Mouse (Mus musculus) embryonic facial prominence, embryonic 12.5 days (tissue): ENCODE data around the gene Tunar. TPM values are rescaled to one million over a fixed set of nuclear protein-coding genes. Genes with fewer than 3 reads are reported as not detected.

Source experiments
- ATAC-seq: fragments of 200-750 bp; cut with Nextera tagmentation; 2 replicates; pipeline ENCODE4 v1.8.0; 2017; ENCODE audit not compliant: insufficient number of reproducible peaks, insufficient read depth, low FRiP score, low TSS enrichment
- H3K27ac ChIP-seq: fragments of 300-500 bp; sonication (generic); 2 replicates; pipeline ENCODE4 v1.5.1; 2016; ENCODE audit warnings: mild to moderate bottlenecking
- H3K27me3 ChIP-seq: fragments of 300-500 bp; sonication (generic); 2 replicates; pipeline ENCODE4 v1.6.1; 2016; ENCODE audit warnings: mild to moderate bottlenecking, moderate library complexity
- H3K36me3 ChIP-seq: fragments of 300-500 bp; sonication (generic); 2 replicates; pipeline ENCODE4 v1.6.1; 2016; ENCODE audit warnings: mild to moderate bottlenecking
- H3K4me1 ChIP-seq: fragments of 300-500 bp; sonication (generic); 2 replicates; pipeline ENCODE4 v1.6.1; 2016
- H3K4me2 ChIP-seq: fragments of 300-500 bp; sonication (generic); replicated peaks from 2 replicates; pipeline ENCODE4 v1.6.1; 2016; ENCODE audit warnings: mild to moderate bottlenecking, moderate library complexity
- H3K4me3 ChIP-seq: fragments of 300-500 bp; sonication (generic); 2 replicates; pipeline ENCODE4 v1.5.1; 2016; ENCODE audit warnings: mild to moderate bottlenecking
- H3K9ac ChIP-seq: fragments of 300-500 bp; sonication (generic); 2 replicates; pipeline ENCODE4 v1.6.1; 2016; ENCODE audit warnings: mild to moderate bottlenecking, moderate library complexity
- H3K9me3 ChIP-seq: fragments of 300-500 bp; sonication (generic); 2 replicates; pipeline ENCODE4 v1.6.1; 2016; ENCODE audit warnings: mild to moderate bottlenecking, moderate library complexity
- WGBS: fragments of 180-500 bp; shearing (Covaris S2); methylation state at CpG from one replicate; pipeline ENCODE4 v1.1.7; 2016; 5-methylcytosine and 5-hydroxymethylcytosine counted together
- polyA plus RNA-seq: library from polyadenylated mRNA; unstranded; fragments of >200 nt; fragmentation: Nextera tagmentation; extraction: Ambion mirVana; gene quantifications from 2 replicates; pipeline ENCODE4 v1.2.1, GENCODE M21; 2016

The Tunar gene
- polyA plus RNA-seq, 1 experiment from 2014 or later: 0.54 TPM

- Histone ChIP-seq H3K27ac (no peak overlapping the region), H3K9ac (no peak overlapping the region), H3K36me3 (no peaks in the 10 kb centered on the region), H3K27me3 (no peaks in the 10 kb centered on the region), H3K4me1 (no peaks in the 10 kb centered on the region), H3K4me3 (no peak overlapping the region), H3K9me3 (no peaks in the 10 kb centered on the region), H3K4me2 (no peak overlapping the region)
- no peak for ATAC-seq
- 71% methylated on average over 6 of the region's 6 CpGs for WGBS
Measured at GRCm38 (mm10) chr12:105406008-105406407, 72.3 kb downstream of the Tunar start.

- Histone ChIP-seq H3K4me1 (no peaks in the 10 kb centered on the region), H3K9me3 (no peaks in the 10 kb centered on the region), H3K4me2 (no peak overlapping the region), H3K27me3 (no peaks in the 10 kb centered on the region), H3K27ac (no peak overlapping the region), H3K36me3 (no peaks in the 10 kb centered on the region), H3K9ac (no peak overlapping the region), H3K4me3 (no peak overlapping the region)
- 91% methylated on average over 8 of the region's 8 CpGs for WGBS
- ATAC-seq: no peak
Measured at GRCm38 (mm10) chr12:105413909-105414308, 80.2 kb downstream of the Tunar start.

GRCm38 (mm10) chr12:105420476-105420875 is 86.8 kb downstream of the Tunar start:
- no peaks in the 10 kb centered on the region for H3K4me1 ChIP-seq
- 0 out of 2 replicates have a peak, but pooled peaks have one; percentile 59 for ATAC-seq

GRCm38 (mm10) chr12:105426541-105426940 is 92.9 kb downstream of the Tunar start:
- ATAC-seq: no peak

More at GRCm38 (mm10) chr12:105420476-105420875, 86.8 kb downstream of the Tunar start:
- Histone ChIP-seq H3K9me3 (no peaks in the 10 kb centered on the region), H3K36me3 (no peaks in the 10 kb centered on the region), H3K4me3 (no peak overlapping the region), H3K27ac (no peak overlapping the region), H3K9ac (no peak overlapping the region), H3K4me2 (no peak overlapping the region), H3K27me3 (no peaks in the 10 kb centered on the region)
- 28% methylated on average over 6 of the region's 6 CpGs for WGBS

GRCm38 (mm10) chr12:105427039-105427757 is 93.5 kb downstream of the Tunar start:
- Histone ChIP-seq H3K4me1 (no peaks in the 10 kb centered on the region), H3K4me2 (0 out of 2 replicates have a peak overlapping the region, but pooled peaks have one; percentile 14), H3K36me3 (no peaks in the 10 kb centered on the region), H3K4me3 (no peak overlapping the region), H3K9me3 (no peaks in the 10 kb centered on the region), H3K27me3 (no peaks in the 10 kb centered on the region), H3K9ac (no peak overlapping the region), H3K27ac (no peak overlapping the region)
- 23% methylated on average over 10 of the region's 10 CpGs for WGBS
- ATAC-seq: peak; percentile 53; the same call in 1 of the 2 replicates

More at GRCm38 (mm10) chr12:105426541-105426940, 92.9 kb downstream of the Tunar start:
- Histone ChIP-seq H3K9ac (no peak overlapping the region), H3K27me3 (no peaks in the 10 kb centered on the region), H3K36me3 (no peaks in the 10 kb centered on the region), H3K4me3 (no peak overlapping the region), H3K27ac (no peak overlapping the region), H3K9me3 (no peaks in the 10 kb centered on the region), H3K4me2 (no peak overlapping the region), H3K4me1 (no peaks in the 10 kb centered on the region)
- WGBS: 76% methylated on average over 7 of the region's 7 CpGs

- H3K9ac ChIP-seq: no peak overlapping the region
- H3K27me3 ChIP-seq: no peaks in the 10 kb centered on the region
- 58% methylated on average over 3 of the region's 3 CpGs for WGBS
- H3K27ac ChIP-seq: no peak overlapping the region
- no peaks in the 10 kb centered on the region for H3K9me3 ChIP-seq
- H3K36me3 ChIP-seq: no peaks in the 10 kb centered on the region
- no peak for ATAC-seq
- H3K4me1 ChIP-seq: no peaks in the 10 kb centered on the region
- H3K4me3 ChIP-seq: no peak overlapping the region
- no peak overlapping the region for H3K4me2 ChIP-seq
Measured at GRCm38 (mm10) chr12:105431872-105432271, 98.2 kb downstream of the Tunar start.

GRCm38 (mm10) chr12:105432807-105433206 is 99.1 kb downstream of the Tunar start:
- Histone ChIP-seq H3K36me3 (no peaks in the 10 kb centered on the region), H3K27me3 (no peaks in the 10 kb centered on the region), H3K27ac (no peak overlapping the region), H3K9ac (no peak overlapping the region), H3K4me2 (no peak overlapping the region), H3K4me1 (no peaks in the 10 kb centered on the region), H3K9me3 (no peaks in the 10 kb centered on the region), H3K4me3 (no peak overlapping the region)
- ATAC-seq: no peak
- WGBS: 67% methylated on average over 3 of the region's 3 CpGs

Other genes starting within 250 kb of the Tunar start
- not detected in 2 replicates for gene Tcl1b2, start 187.9 kb upstream of the Tunar start, polyA plus RNA-seq
- not detected in 2 replicates for gene Tcl1b1, start 174.2 kb upstream of the Tunar start, polyA plus RNA-seq
- gene Tcl1b5, start 157.5 kb upstream of the Tunar start, polyA plus RNA-seq: not detected in 2 replicates
- not detected in 2 replicates for gene Tcl1b3, start 142.8 kb upstream of the Tunar start, polyA plus RNA-seq
- not detected in 2 replicates for gene Tcl1b4, start 131.9 kb upstream of the Tunar start, polyA plus RNA-seq
- not detected in 2 replicates for gene Tcl1, start 111.1 kb upstream of the Tunar start, polyA plus RNA-seq
- gene D430019H16Rik, start 120.0 kb downstream of the Tunar start, polyA plus RNA-seq: 3.6 and 3.9 TPM in 2 replicates
- gene Bdkrb2, start 229.4 kb downstream of the Tunar start, polyA plus RNA-seq: 0.99 and 1.1 TPM in 2 replicates